Mouse (Mus musculus) bone marrow, adult 2 months (tissue): ENCODE results near the gene Smok2b.
"Not testable (repeated sequence)": the region's sequence is repeated elsewhere in the genome, so short reads cannot be mapped to it uniquely, and the experiment has no call there.

Experiments
- CTCF ChIP-seq: fragments of 200-500 bp; IDR thresholded peaks from 2 replicates; pipeline ENCODE4 v1.5.1; 2011; ENCODE audit warnings: low read length, control low read depth; ENCODE audit not compliant: control insufficient read depth, insufficient read depth
- POLR2A ChIP-seq: fragments of 200-500 bp; IDR thresholded peaks from 2 replicates; pipeline ENCODE4 v1.6.1; 2011; ENCODE audit warnings: low read depth, mild to moderate bottlenecking, control low read depth, low read length, borderline replicate concordance; ENCODE audit not compliant: control insufficient read depth

DNA sequence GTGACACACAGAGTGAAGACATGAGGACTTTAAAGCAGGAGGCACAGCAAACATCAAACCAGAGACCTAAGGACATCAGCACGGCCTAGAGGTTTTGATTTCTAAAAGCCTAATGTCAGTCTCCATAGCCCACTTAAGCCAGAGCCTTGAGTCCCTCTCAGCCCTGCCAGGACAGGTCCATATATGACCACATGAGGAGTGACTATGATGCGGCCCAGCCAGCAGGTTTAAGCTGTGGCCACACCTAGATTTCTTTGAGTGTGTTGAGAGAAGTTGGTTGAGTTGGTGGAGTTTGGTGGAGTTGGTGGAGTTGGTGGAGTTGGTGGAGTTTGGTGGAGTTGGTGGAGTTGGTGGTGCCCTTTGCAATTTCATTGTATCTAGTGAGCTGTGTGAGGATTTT lies at the start of gene Smok2b:
- TF ChIP-seq POLR2A, CTCF: not testable (repeated sequence)
